Mouse (Mus musculus): ENCODE results near the gene Gm3033.
"Not testable (repeated sequence)": the region's sequence is repeated elsewhere in the genome, so short reads cannot be mapped to it uniquely, and the experiment has no call there.

Gene Gm3033

GRCm38 (mm10) chr14:3845945-3846344 lies at the start of gene Gm3033:
Gm3033 (plus strand) TSS chr14:3846245.
- not testable (repeated sequence) for DNase-seq (ENCODE audit: extremely low spot score, low spot score)

GRCm38 (mm10) chr14:3809774-3810173 lies 36.3 kb upstream of the Gm3033 start, which contains the start of gene Gm3002:
Gm3002 (plus strand) TSS chr14:3810074.
- not testable (repeated sequence) for DNase-seq (ENCODE audit: extremely low spot score, low spot score)

- DNase-seq (ENCODE audit: extremely low spot score, low spot score): not testable (repeated sequence)
Measured at GRCm38 (mm10) chr14:3883872-3884271, 37.8 kb downstream of the Gm3033 start, which contains the start of gene Gm2916. Gm2916 (plus strand) TSS chr14:3884172.
